Mouse (Mus musculus) ES-Bruce4 (cell line): ENCODE data around the gene Pprc1.
A peak's percentile ranks its signal among the peaks of the same experiment; 100 is the strongest.

Source experiments
- CTCF ChIP-seq: IDR thresholded peaks from one replicate; pipeline ENCODE4 v1.8.1; 2011; ENCODE audit warnings: low read depth, low read length
- EP300 ChIP-seq: IDR thresholded peaks from 2 replicates; pipeline ENCODE4 v1.6.1; 2011; ENCODE audit warnings: low read depth, low read length; ENCODE audit not compliant: insufficient read depth
- POLR2A ChIP-seq: IDR thresholded peaks from one replicate; pipeline ENCODE4 v1.8.1; 2011; ENCODE audit warnings: low read length; ENCODE audit not compliant: insufficient read depth

DNA sequence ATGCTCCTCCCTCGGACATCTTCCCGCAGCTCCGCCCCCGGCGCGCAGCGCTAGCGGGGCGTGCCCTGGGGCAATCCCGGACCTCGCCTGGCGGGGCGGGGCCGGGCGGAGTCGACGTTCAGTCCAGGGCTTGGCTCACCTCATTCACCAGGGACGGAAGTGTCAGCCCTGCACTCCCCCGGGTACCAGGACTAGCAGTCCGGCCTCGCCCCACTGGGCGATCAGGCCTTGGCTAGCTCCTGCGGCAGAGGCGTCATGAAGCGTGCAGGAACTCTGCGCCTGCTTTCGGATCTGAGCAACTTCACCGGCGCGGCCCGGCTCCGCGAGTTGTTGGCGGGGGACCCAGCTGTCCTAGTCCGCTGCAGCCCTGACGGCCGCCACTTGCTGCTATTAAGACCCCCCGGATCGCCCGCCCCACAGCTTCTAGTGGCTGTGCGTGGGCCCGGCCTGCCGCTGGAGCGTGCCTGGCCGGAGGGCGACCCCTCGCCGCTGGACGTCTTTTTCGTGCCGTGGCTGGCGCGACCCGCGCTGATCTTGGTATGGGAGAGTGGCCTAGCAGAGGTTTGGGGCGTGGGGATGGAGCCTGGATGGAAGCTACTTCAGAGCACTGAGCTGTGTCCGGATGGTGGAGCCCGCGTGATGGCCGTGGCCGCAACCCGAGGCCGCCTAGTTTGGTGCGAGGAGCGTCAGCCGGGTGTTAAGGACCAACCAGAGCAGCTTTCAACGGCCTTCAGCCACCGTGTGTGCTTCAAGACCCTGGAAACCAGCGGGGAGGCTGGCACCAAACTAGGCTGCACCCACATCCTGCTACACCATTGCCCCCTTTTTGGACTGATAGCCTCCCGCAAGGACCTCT is 41.1 kb upstream of the Pprc1 start, which contains the start of gene Hps6:
- TF ChIP-seq CTCF (no peak), POLR2A (no peak), EP300 (peak; percentile 76)
